Comparison of ENCODE assay signal across 8 mouse cellular contexts in the genomic region with DNA sequence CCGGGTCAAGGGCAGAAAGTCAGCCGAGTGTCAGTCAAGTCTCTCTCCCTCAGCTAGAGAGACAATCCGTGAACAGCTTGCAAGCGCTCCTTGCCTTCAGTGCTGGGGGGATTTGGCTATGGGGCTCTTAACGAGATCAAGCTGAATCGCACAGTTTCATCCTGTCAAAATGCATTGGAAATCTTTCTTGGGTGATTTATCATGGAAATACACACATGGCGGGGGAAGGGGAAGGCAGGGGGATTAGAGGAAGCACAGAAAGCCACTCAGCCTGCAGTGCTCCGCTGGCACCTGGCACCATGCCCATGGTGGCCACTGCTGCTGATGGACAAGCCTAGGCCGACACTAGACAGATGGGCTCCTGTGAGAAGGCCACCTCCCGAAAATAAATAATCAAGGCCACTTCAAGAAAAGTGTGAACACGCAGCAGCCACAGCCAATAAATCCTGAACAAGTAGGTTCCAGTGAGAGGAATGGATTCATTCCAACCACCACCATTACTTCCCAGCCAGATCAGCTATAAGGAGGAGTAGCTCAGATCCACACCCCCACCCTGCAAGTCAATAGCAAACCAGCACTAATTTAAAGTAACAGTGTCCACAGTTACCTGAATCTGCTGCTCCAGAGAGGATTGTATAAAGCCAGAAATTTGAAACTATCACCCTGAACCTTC.
DNase-seq lines count a peak whose midpoint lies in the region; ATAC-seq lines count a peak whose summit lies in the region.

No protein-coding gene starts in this region.

- H3K4me3 ChIP-seq in kidney, embryonic 14.5 days (ENCODE audit: low read length), result no peak overlapping the region
- no peak overlapping the region for H3K4me3 ChIP-seq in kidney, embryonic 16.5 days (ENCODE audit: low read length)
- no peak overlapping the region for H3K4me3 ChIP-seq in hindbrain, embryonic 12.5 days
- H3K4me3 ChIP-seq in midbrain, embryonic 10.5 days, result no peak overlapping the region

- H3K9me3 ChIP-seq in kidney, embryonic 14.5 days (ENCODE audit: control insufficient read depth, low read length), result no peaks in the 10 kb centered on the region
- H3K9me3 ChIP-seq in kidney, embryonic 16.5 days (ENCODE audit: low read length), result no peaks in the 10 kb centered on the region
- H3K9me3 ChIP-seq in hindbrain, embryonic 12.5 days (replicated peaks), result no peaks in the 10 kb centered on the region
- no peaks in the 10 kb centered on the region for H3K9me3 ChIP-seq in midbrain, embryonic 10.5 days (replicated peaks)

- H3K36me3 ChIP-seq in kidney, embryonic 14.5 days (ENCODE audit: control insufficient read depth, insufficient read depth, low read length), result no peaks in the 10 kb centered on the region
- no peaks in the 10 kb centered on the region for H3K36me3 ChIP-seq in kidney, embryonic 16.5 days (ENCODE audit: insufficient read depth, low read length)
- H3K36me3 ChIP-seq in hindbrain, embryonic 12.5 days, result no peaks in the 10 kb centered on the region
- no peaks in the 10 kb centered on the region for H3K36me3 ChIP-seq in midbrain, embryonic 10.5 days

- H3K9ac ChIP-seq in kidney, embryonic 14.5 days (ENCODE audit: low read depth, low read length), result no peak overlapping the region
- no peak overlapping the region for H3K9ac ChIP-seq in kidney, embryonic 16.5 days (replicated peaks; ENCODE audit: low read length)
- H3K9ac ChIP-seq in hindbrain, embryonic 12.5 days, result no peak overlapping the region

- peak; percentile 66 for ATAC-seq in kidney, embryonic 14.5 days (ENCODE audit: low FRiP score, low TSS enrichment)
- no peak for ATAC-seq in kidney, embryonic 16.5 days (ENCODE audit: low FRiP score, low TSS enrichment)
- peak; percentile 86 for ATAC-seq in hindbrain, embryonic 12.5 days (ENCODE audit: low FRiP score)

- DNase-seq in cerebellum, adult 9-10 months, result peak; percentile 22
- DNase-seq in midbrain, embryonic 10.5 days (ENCODE audit: low spot score), result no peak
- DNase-seq in frontal cortex, adult 2 months (ENCODE audit: extremely low spot score in 1 of 2, low spot score in 1 of 2), result no peak
- DNase-seq in right cerebral cortex, adult 2 months (ENCODE audit: low spot score in 2 of 2), result no peak
- DNase-seq in frontal cortex, postnatal 36 days (ENCODE audit: low spot score in 2 of 2), result no peak

- no peak overlapping the region for H3K27ac ChIP-seq in kidney, embryonic 14.5 days (ENCODE audit: low read depth, low read length)
- no peak overlapping the region for H3K27ac ChIP-seq in kidney, embryonic 16.5 days (ENCODE audit: low read length)
- H3K27ac ChIP-seq in hindbrain, embryonic 12.5 days, result peak overlapping the region; percentile 25; the same call in 1 of the 2 replicates
- H3K27ac ChIP-seq in midbrain, embryonic 10.5 days (replicated peaks), result peak overlapping the region; percentile 46; the same call in 1 of the 2 replicates

- H3K4me1 ChIP-seq in kidney, embryonic 14.5 days (ENCODE audit: control insufficient read depth, insufficient read depth, low read length), result 0 out of 2 replicates have a peak, but pooled peaks cover 8% of the 10 kb centered on the region
- H3K4me1 ChIP-seq in kidney, embryonic 16.5 days (ENCODE audit: insufficient read depth, low read length), result peaks cover 12% of the 10 kb centered on the region; the same call in 1 of the 2 replicates
- H3K4me1 ChIP-seq in hindbrain, embryonic 12.5 days, result peaks cover 11% of the 10 kb centered on the region
- H3K4me1 ChIP-seq in midbrain, embryonic 10.5 days, result peaks cover 13% of the 10 kb centered on the region

- H3K4me2 ChIP-seq in kidney, embryonic 14.5 days (replicated peaks; ENCODE audit: low read depth, low read length), result no peak overlapping the region
- H3K4me2 ChIP-seq in kidney, embryonic 16.5 days (replicated peaks; ENCODE audit: low read depth, low read length), result no peak overlapping the region
- no peak overlapping the region for H3K4me2 ChIP-seq in hindbrain, embryonic 12.5 days (replicated peaks)

- no peaks in the 10 kb centered on the region for H3K27me3 ChIP-seq in kidney, embryonic 14.5 days (ENCODE audit: control insufficient read depth, insufficient read depth, low read length)
- H3K27me3 ChIP-seq in kidney, embryonic 16.5 days (ENCODE audit: insufficient read depth, low read length), result no peaks in the 10 kb centered on the region
- no peaks in the 10 kb centered on the region for H3K27me3 ChIP-seq in hindbrain, embryonic 12.5 days
- H3K27me3 ChIP-seq in midbrain, embryonic 10.5 days (ENCODE audit: low read depth, poor library complexity, severe bottlenecking), result no peaks in the 10 kb centered on the region

- WGBS in kidney, embryonic 14.5 days, result 33% methylated on average over 11 of the region's 11 CpGs
- WGBS in kidney, embryonic 16.5 days, result 37% methylated on average over 11 of the region's 11 CpGs
- 33% methylated on average over 11 of the region's 11 CpGs for WGBS in hindbrain, embryonic 12.5 days
- 68% methylated on average over 11 of the region's 11 CpGs for WGBS in midbrain, embryonic 10.5 days

Comparison
In these comparisons a context has a peak if more than half of its experiments do, and no peak if none do; other contexts are left out.
1. H3K27ac ChIP-seq: peak in hindbrain, embryonic 12.5 days (single experiment) and midbrain, embryonic 10.5 days (single experiment); none in kidney, embryonic 14.5 days (single experiment) and kidney, embryonic 16.5 days (single experiment).